Mouse (Mus musculus): Measurements from ENCODE around the gene Il34. TPM values are rescaled to one million over a fixed set of nuclear protein-coding genes. Genes with fewer than 3 reads are reported as not detected.
"Not testable (repeated sequence)": the region's sequence is repeated elsewhere in the genome, so short reads cannot be mapped to it uniquely, and the experiment has no call there.

The Il34 gene
- polyA plus RNA-seq, 1 experiment from 2014 or later: 0.24 TPM

GRCm38 (mm10) chr8:110787411-110787954, 18.2 kb downstream of the Il34 start:
- Histone ChIP-seq H3K27me3 (ENCODE audit: poor library complexity, severe bottlenecking) (no peaks in the 10 kb centered on the region), H3K4me1 (no peaks in the 10 kb centered on the region), H3K9me3 (no peaks in the 10 kb centered on the region), H3K36me3 (replicated peaks) (no peaks in the 10 kb centered on the region), H3K4me3 (no peak overlapping the region), H3K27ac (no peak overlapping the region)
- WGBS: 92% methylated on average over 9 of the region's 9 CpGs
- no peak for DNase-seq (ENCODE audit: extremely low spot score, low spot score)

- Histone ChIP-seq H3K36me3 (replicated peaks) (no peaks in the 10 kb centered on the region), H3K9me3 (no peaks in the 10 kb centered on the region), H3K4me3 (no peak overlapping the region), H3K27ac (no peak overlapping the region), H3K4me1 (no peaks in the 10 kb centered on the region), H3K27me3 (ENCODE audit: poor library complexity, severe bottlenecking) (no peaks in the 10 kb centered on the region)
- no peak for DNase-seq (ENCODE audit: extremely low spot score, low spot score)
- WGBS: 88% methylated on average over 8 of the region's 8 CpGs
These were observed 18.8 kb downstream of the Il34 start for GRCm38 (mm10) chr8:110786934-110787333.

- whole genome bisulfite sequencing: 80% methylated on average over 7 of the region's 7 CpGs
- not testable (repeated sequence) for H3K4me3 ChIP-seq; H3K4me1 ChIP-seq; DNase-seq (ENCODE audit: extremely low spot score, low spot score); H3K36me3 ChIP-seq (replicated peaks); H3K9me3 ChIP-seq; H3K27me3 ChIP-seq (ENCODE audit: poor library complexity, severe bottlenecking); H3K27ac ChIP-seq
These were observed 19.2 kb downstream of the Il34 start for GRCm38 (mm10) chr8:110786501-110786900.

- Histone ChIP-seq H3K27ac (no peak overlapping the region), H3K27me3 (ENCODE audit: poor library complexity, severe bottlenecking) (no peaks in the 10 kb centered on the region), H3K4me1 (no peaks in the 10 kb centered on the region), H3K9me3 (no peaks in the 10 kb centered on the region), H3K4me3 (no peak overlapping the region), H3K36me3 (replicated peaks) (no peaks in the 10 kb centered on the region)
- WGBS: 61% methylated on average over 2 of the region's 2 CpGs
- DNase-seq (ENCODE audit: extremely low spot score, low spot score): no peak
These were observed 20.4 kb downstream of the Il34 start for GRCm38 (mm10) chr8:110785366-110785765.

GRCm38 (mm10) chr8:110779924-110780718, 25.6 kb downstream of the Il34 start:
- 89% methylated on average over 13 of the region's 13 CpGs for WGBS
- Histone ChIP-seq H3K27ac (no peak overlapping the region), H3K4me3 (no peak overlapping the region), H3K9me3 (no peaks in the 10 kb centered on the region; the same call in 1 of the 2 replicates), H3K27me3 (ENCODE audit: poor library complexity, severe bottlenecking) (no peaks in the 10 kb centered on the region), H3K4me1 (no peaks in the 10 kb centered on the region), H3K36me3 (replicated peaks) (no peaks in the 10 kb centered on the region)
- DNase-seq (ENCODE audit: extremely low spot score, low spot score): no peak

- 94% methylated on average over 3 of the region's 3 CpGs for WGBS
- no peaks in the 10 kb centered on the region for H3K36me3 ChIP-seq (replicated peaks)
- H3K9me3 ChIP-seq: no peaks in the 10 kb centered on the region; the same call in 1 of the 2 replicates
- H3K27ac ChIP-seq: no peak overlapping the region
- H3K27me3 ChIP-seq (ENCODE audit: poor library complexity, severe bottlenecking): no peaks in the 10 kb centered on the region
- H3K4me1 ChIP-seq: no peaks in the 10 kb centered on the region
- DNase-seq (ENCODE audit: extremely low spot score, low spot score): no peak
- no peak overlapping the region for H3K4me3 ChIP-seq
These were observed 29.4 kb downstream of the Il34 start for GRCm38 (mm10) chr8:110776335-110776734.

- no peak overlapping the region for H3K27ac ChIP-seq
- no peaks in the 10 kb centered on the region; the same call in 1 of the 2 replicates for H3K9me3 ChIP-seq
- H3K27me3 ChIP-seq (ENCODE audit: poor library complexity, severe bottlenecking): no peaks in the 10 kb centered on the region
- WGBS: 85% methylated on average over 3 of the region's 3 CpGs
- DNase-seq (ENCODE audit: extremely low spot score, low spot score): no peak
- no peaks in the 10 kb centered on the region for H3K4me1 ChIP-seq
- H3K4me3 ChIP-seq: no peak overlapping the region
- no peaks in the 10 kb centered on the region for H3K36me3 ChIP-seq (replicated peaks)
These were observed 30.0 kb downstream of the Il34 start for GRCm38 (mm10) chr8:110775721-110776120.

- no peaks in the 10 kb centered on the region for H3K27me3 ChIP-seq (ENCODE audit: poor library complexity, severe bottlenecking)
- no peak overlapping the region for H3K4me3 ChIP-seq
- no peaks in the 10 kb centered on the region for H3K36me3 ChIP-seq (replicated peaks)
- H3K9me3 ChIP-seq: no peaks in the 10 kb centered on the region; the same call in 1 of the 2 replicates
- H3K27ac ChIP-seq: no peak overlapping the region
- 75% methylated on average over 8 of the region's 8 CpGs for WGBS
- H3K4me1 ChIP-seq: no peaks in the 10 kb centered on the region
- no peak for DNase-seq (ENCODE audit: extremely low spot score, low spot score)
These were observed 30.4 kb downstream of the Il34 start for GRCm38 (mm10) chr8:110775316-110775715.

GRCm38 (mm10) chr8:110774725-110775124, 31.0 kb downstream of the Il34 start:
- Histone ChIP-seq H3K27ac (no peak overlapping the region), H3K9me3 (no peaks in the 10 kb centered on the region; the same call in 1 of the 2 replicates), H3K4me1 (no peaks in the 10 kb centered on the region), H3K36me3 (replicated peaks) (no peaks in the 10 kb centered on the region), H3K27me3 (ENCODE audit: poor library complexity, severe bottlenecking) (no peaks in the 10 kb centered on the region), H3K4me3 (no peak overlapping the region)
- no peak for DNase-seq (ENCODE audit: extremely low spot score, low spot score)
- WGBS: 84% methylated on average over 6 of the region's 6 CpGs

- no peaks in the 10 kb centered on the region for H3K27me3 ChIP-seq (ENCODE audit: poor library complexity, severe bottlenecking)
- DNase-seq (ENCODE audit: extremely low spot score, low spot score): no peak
- no peak overlapping the region for H3K4me3 ChIP-seq
- H3K27ac ChIP-seq: no peak overlapping the region
- 81% methylated on average over 3 of the region's 3 CpGs for WGBS
- H3K4me1 ChIP-seq: no peaks in the 10 kb centered on the region
- no peaks in the 10 kb centered on the region; the same call in 1 of the 2 replicates for H3K9me3 ChIP-seq
- H3K36me3 ChIP-seq (replicated peaks): no peaks in the 10 kb centered on the region
These were observed 31.7 kb downstream of the Il34 start for GRCm38 (mm10) chr8:110774047-110774446.

- no peak for DNase-seq (ENCODE audit: extremely low spot score, low spot score)
- no peaks in the 10 kb centered on the region for H3K36me3 ChIP-seq (replicated peaks)
- 89% methylated on average over 7 of the region's 7 CpGs for WGBS
- H3K4me3 ChIP-seq: no peak overlapping the region
- no peak overlapping the region for H3K27ac ChIP-seq
- H3K9me3 ChIP-seq: no peaks in the 10 kb centered on the region; the same call in 1 of the 2 replicates
- H3K4me1 ChIP-seq: no peaks in the 10 kb centered on the region
- H3K27me3 ChIP-seq (ENCODE audit: poor library complexity, severe bottlenecking): no peaks in the 10 kb centered on the region
These were observed 33.3 kb downstream of the Il34 start for GRCm38 (mm10) chr8:110772452-110772851.

- 89% methylated on average over 6 of the region's 6 CpGs for WGBS
- Histone ChIP-seq H3K9me3 (no peaks in the 10 kb centered on the region), H3K4me1 (no peaks in the 10 kb centered on the region), H3K27me3 (ENCODE audit: poor library complexity, severe bottlenecking) (no peaks in the 10 kb centered on the region), H3K4me3 (no peak overlapping the region), H3K36me3 (replicated peaks) (no peaks in the 10 kb centered on the region), H3K27ac (no peak overlapping the region)
- no peak for DNase-seq (ENCODE audit: extremely low spot score, low spot score)
These were observed 38.5 kb downstream of the Il34 start for GRCm38 (mm10) chr8:110767261-110767660.

GRCm38 (mm10) chr8:110764671-110765070, 41.1 kb downstream of the Il34 start:
- Histone ChIP-seq H3K27ac (no peak overlapping the region), H3K9me3 (no peaks in the 10 kb centered on the region), H3K4me3 (no peak overlapping the region), H3K27me3 (ENCODE audit: poor library complexity, severe bottlenecking) (no peaks in the 10 kb centered on the region), H3K36me3 (replicated peaks) (no peaks in the 10 kb centered on the region), H3K4me1 (0 out of 2 replicates have a peak, but pooled peaks cover 4% of the 10 kb centered on the region)
- 83% methylated on average over 3 of the region's 3 CpGs for WGBS
- DNase-seq (ENCODE audit: extremely low spot score, low spot score): no peak
